Mouse (Mus musculus): Measurements from ENCODE around the gene Cltc.

Cltc gene

DNA sequence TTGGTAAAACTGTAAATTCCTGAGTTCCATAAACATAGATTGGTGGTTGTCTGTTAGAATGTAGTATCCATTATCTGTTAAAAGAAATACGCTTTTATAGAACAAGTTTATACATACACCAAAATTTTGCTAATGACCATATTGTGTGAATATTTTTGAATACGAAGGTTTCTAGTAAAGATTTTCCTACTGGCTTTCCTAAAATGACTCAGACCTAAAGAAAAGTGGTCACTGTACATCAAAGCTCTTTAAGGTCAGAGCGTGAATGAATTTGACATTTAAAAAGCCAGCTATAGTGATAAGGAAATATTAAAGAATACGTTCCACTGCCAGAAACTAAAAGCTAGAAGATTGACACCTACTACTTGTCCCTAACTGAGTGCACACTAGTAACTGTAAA is 112.8 kb downstream of the Cltc start:
- no peak for DNase-seq

Data from kidney, adult 11 months (tissue).